Mouse (Mus musculus) heart, postnatal 10 days (tissue): ENCODE data around the gene Eif3a. TPM values are rescaled to one million over a fixed set of nuclear protein-coding genes. Genes with fewer than 3 reads are reported as not detected.

Source experiments
- DNase-seq, 2 experiments: peaks; one replicate each; pipeline ENCODE4 v3.0.0; 2021
- intact Hi-C: fragments of 180-260 bp; cut with DNase I; formaldehyde crosslinking; loops from one replicate; pipeline ENCODE4 v1.15.1; 2025
- total RNA-seq, 2 experiments: library from RNA; stranded (reverse); gene quantifications; 2 replicates each; pipeline ENCODE4 v1.2.3; 2021

The Eif3a gene
- total RNA-seq = 100 to 1,000 TPM; 122 to 124 TPM

- intact Hi-C loops = loop anchor here (2.0 kb wide), 1 partner anchor 20 kb away; the partner anchor contains the start of gene Fam45a
- DNase-seq = peak; percentile 96 to 97
Observed at GRCm38 (mm10) chr19:60790551-60791161, at the start of gene Eif3a. TSS of gene Eif3a (minus strand) at chr19:60790658.

GRCm38 (mm10) chr19:60837747-60838146 lies 47.3 kb upstream of the Eif3a start:
- peak; percentile 59 to 76 for DNase-seq
- intact Hi-C loops = loop anchor here (2.0 kb wide), 1 partner anchor 31 kb away; no protein-coding TSS in a partner anchor

GRCm38 (mm10) chr19:60818677-60819076 lies 28.2 kb upstream of the Eif3a start:
- intact Hi-C loops = no loop called here
- peak in 1 of 2 experiments; percentile 2 for DNase-seq

GRCm38 (mm10) chr19:60813133-60813532 lies 22.7 kb upstream of the Eif3a start:
- DNase-seq = no peak
- intact Hi-C loops = no loop called here

DNA sequence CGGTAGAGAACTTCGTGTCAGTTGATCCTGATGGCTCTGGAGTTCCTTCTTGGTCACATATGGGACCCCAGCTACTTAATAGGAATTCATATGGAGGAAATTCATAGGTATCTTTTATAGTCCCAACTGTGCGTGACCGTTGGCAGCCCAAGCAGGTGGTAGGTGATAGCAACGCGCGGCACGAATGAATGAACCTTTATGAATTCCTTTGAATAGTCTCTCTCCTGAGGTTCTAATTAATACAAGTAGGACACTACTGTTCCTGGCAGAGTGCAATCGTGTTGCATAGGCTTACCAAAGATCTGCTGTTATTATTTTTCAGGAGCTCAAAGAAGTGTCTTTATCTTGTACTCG lies 21.6 kb upstream of the Eif3a start:
- intact Hi-C loops = no loop called here
- no peak for DNase-seq

DNA sequence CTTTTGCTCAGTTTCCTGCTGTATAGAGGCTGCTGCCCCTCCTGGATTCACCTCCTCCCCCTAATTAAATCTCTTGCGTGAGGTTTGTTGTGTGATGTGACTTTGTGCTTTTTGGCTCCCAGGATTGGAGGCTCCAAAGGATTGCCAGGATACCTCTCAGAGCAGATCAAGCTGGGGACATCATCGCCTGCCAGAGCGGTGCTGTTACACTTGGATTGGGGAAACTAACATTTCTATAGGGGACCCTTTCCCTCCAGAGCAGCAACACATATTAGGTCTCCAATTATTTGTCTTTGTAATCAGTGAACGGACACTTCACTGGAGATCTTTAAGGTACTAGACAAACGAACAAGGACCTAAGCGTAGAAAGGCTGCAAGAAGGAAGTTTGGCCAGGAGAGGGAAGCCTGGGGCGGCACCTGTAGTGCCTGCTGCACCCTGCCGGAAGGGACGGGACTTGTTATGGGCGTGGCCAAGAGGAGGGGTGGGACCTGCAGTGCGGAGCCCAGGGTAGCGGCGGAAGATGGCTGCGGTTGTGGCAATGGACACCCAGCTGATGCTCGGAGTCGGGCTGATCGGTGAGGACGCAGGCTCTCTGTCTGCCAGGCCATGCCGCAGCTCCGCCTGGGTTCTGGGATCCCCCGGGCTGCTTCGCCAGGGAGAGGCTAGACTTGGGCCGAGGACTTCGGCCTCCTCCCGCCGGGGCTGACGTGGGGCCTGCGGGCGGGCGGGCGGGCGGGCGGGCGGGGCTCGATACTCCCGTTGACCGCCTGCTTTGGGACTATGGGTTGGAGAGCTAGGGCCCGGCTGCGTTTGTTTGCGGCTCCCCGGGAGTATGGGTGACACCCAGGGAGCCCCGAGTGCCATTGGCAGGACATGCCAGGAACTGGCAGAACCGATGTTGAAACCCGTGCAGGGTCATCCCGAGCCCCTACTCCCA lies 20.9 kb upstream of the Eif3a start, which contains the start of gene Fam45a:
Gene Fam45a, plus strand, starts transcription at position 488 of the 938 bp plus-strand sequence.
- intact Hi-C loops = loop anchor here (2.0 kb wide), 1 partner anchor 21 kb away; the partner anchor contains the start of gene Eif3a
- DNase-seq = peak; percentile 95

DNA sequence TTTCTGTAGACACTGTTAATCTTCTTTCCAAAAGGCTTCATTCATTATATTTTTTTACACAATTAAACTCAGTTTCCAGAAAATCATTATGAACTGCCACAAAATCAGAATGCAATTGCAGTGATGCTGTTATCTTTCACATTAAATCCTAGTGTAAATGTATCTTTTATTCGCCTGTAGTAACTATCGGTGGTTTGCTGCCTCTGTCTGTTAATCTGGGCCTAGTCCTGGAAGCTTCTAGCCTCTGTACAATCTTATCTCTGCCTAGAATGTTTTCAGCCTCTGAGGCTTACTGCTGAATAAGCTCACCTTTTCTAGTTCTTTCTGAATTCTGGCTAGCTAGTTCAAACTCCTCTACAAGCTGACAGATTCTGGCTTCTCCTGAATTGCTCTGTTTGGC lies 19.5 kb upstream of the Eif3a start:
- DNase-seq = no peak
- intact Hi-C loops = loop anchor here (2.0 kb wide), 1 partner anchor 19 kb away; the partner anchor contains the start of gene Eif3a

DNA sequence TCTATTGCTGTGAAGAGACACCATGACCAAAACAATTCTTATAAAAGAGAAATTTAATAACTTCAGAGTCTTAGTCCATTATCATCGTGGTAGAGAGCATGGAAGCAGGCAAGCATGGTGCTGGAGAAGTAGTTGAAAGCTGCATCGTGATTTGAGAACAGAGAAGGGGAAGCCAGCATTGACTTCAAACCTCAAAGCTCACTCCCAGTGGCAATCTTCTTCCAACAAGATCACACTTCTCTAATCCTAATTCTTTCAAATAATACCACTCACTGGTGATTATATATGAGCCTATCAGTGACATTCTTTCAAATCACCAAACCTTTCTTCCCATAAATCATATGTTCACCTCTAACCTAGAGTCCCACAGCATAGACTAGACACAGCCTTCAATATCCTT lies 14.4 kb upstream of the Eif3a start:
- DNase-seq = no peak
- intact Hi-C loops = no loop called here

DNA sequence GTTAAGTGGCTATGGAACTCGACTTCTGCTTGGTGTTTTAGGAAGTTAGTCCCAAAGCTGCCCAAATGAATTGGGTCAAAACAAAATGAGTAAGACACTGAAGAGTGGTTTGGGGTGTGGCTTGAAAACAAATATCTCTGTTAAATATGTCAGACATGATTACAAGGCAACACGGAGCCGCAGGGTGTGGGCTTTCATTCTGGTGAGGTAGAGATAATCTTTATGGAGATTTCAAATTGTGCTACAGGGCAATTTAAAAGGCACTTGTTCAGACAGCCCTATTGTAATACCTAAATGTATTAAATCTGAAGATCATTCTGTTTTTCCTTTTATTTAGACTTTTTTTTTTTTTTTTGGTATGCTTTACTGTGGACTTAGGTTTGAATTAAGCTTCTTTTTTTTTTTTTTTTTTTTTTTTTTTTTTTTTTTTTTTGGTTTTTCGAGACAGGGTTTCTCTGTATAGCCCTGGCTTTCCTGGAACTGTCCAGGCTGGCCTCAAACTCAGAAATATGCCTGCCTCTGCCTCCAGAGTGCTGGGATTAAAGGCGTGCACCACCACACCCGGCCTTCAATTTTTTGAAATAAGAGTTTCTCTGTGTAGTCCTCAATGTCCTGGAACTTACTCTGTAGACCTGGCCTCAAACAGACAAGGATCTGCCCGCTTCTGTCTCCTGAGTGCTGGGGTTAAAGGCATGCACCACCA lies 9.6 kb upstream of the Eif3a start:
- intact Hi-C loops = no loop called here
- DNase-seq = no peak

DNA sequence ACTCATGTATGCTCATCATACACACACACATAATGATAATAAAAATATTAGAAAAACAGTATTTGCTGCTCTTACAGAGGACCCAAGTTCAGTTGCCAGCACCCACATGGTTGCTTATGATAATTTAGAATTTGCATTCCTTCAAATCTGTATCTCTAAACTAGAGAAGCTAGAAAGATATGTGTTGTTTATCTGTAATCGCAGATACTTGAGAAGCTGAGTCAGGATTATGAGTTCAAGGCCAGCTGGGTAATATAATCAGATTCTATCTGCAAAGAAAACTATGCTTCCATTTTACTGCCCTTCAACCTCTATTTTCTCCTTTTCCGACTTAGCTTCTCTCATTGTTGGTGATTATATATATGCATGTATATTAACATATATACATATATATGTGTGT lies 7.0 kb upstream of the Eif3a start:
- intact Hi-C loops = no loop called here
- DNase-seq = no peak

DNA sequence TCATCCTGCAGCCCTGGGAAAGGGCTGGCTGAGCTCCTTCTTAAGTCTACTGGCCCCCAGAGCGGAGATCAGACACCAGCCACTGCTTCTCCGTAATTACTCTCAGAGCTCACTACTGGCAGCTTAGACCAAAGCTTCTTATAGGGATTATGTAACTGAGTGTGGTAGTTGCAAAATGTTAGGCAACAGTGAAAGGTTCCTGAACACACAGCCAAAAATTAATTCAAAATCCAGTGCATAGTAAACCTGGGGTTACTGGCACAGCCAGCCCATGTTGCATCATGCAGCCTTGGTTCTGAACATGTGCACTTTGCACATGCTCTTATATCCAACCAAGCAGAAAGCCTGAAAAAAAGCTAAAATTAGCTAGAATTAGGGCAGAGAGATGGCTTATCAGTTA lies 4.8 kb upstream of the Eif3a start:
- DNase-seq = no peak
- intact Hi-C loops = no loop called here

GRCm38 (mm10) chr19:60793170-60793707 lies 2.8 kb upstream of the Eif3a start:
- intact Hi-C loops = no loop called here
- DNase-seq = no peak

GRCm38 (mm10) chr19:60791164-60791563 lies 706 bp upstream of the Eif3a start:
- DNase-seq = no peak
- intact Hi-C loops = loop anchor here (2.0 kb wide), 1 partner anchor 20 kb away; the partner anchor contains the start of gene Fam45a

DNA sequence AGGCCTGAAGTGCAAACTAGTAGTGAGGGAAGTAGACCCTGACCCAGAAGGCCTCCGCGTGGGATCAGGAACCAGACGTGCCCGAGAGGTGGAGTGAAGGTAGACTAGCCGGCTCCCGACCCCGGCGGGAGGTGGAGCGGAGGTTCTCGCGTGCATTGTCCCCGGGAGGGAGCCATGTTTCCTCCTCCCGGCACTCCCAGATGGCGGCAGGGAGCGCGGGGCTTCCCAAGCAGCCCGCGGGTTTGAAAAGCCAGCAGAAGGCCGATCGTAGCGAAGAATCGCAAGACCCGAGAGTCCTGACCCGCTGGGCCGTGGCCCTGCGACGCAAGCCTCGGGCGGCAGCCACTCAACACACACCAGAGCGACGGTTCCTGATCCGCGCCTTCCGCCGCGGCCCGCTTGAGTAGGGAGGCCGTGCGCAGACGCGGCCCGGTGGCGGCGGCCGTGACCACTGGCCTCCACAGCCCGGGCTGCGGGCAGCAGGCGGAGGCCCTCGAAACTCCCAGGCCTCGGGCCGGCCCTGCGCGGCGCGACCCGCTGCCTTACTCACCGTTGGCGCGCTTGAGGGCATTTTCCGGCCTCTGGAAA lies 445 bp downstream of the Eif3a start:
- peak; percentile 69 to 79 for DNase-seq
- intact Hi-C loops = loop anchor here (2.0 kb wide), 1 partner anchor 21 kb away; the partner anchor contains the start of gene Fam45a

DNA sequence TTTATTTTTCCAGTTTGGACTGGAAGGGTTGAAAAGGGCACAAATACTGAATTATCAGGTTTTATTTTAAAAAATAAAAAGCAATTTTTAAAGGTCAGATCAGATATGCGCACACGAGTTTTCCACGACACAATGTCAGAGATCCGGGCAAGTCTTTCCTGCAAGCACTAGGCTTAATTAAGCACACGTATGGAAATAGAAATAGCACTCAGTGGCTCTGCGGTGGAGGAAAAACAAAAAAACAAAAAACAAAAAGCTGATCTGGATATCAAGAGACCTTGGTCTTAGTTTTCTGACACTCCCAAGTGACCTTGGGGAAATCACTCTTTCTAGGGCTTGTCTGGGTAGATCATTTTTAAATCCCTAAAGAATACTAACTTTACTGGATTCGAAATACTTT lies 1.0 kb downstream of the Eif3a start:
- intact Hi-C loops = no loop called here
- DNase-seq = peak in 1 of 2 experiments; percentile 18

GRCm38 (mm10) chr19:60788214-60788960 lies 2.1 kb downstream of the Eif3a start:
- intact Hi-C loops = no loop called here
- DNase-seq = no peak

DNA sequence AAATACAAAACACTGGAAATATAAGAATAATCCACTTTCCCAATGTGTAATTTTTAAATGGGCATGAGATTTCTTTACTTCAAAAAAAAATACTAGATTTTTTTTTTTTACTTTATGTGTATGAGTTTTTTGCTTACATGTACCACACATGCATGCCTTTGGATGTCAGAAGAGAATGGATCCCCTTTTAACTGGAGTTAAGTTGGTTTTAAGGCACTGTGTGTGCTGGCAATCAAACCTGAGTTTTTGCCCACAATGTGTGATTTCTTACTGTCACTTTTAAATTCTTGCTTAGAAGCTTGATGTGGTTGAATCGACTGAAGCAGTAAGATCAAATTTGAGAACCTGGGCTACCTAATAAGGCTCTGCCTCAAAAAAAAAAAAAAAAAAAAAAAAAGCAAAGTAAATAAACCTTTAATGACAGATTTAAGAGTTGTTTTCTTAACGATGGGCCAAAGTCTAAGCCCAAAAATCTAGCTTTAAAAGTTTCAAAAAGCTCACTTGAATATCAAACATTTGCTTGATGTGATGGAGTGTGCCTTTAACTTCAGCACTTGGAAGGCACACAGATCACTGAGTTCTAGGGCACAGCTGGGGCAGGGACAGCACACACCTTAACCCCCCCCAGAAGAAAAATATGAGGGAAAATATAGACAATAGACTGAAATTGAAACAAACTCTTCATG lies 2.9 kb downstream of the Eif3a start:
- no peak for DNase-seq
- intact Hi-C loops = no loop called here

GRCm38 (mm10) chr19:60784712-60785111 lies 5.7 kb downstream of the Eif3a start:
- DNase-seq = no peak
- intact Hi-C loops = no loop called here

GRCm38 (mm10) chr19:60782034-60782433 lies 8.4 kb downstream of the Eif3a start:
- DNase-seq = no peak
- intact Hi-C loops = no loop called here
